Mouse (Mus musculus) CD4-positive naive resting alpha-beta T cell, adult 57 days (primary cell): ENCODE results near the gene BC048679. TPM values are rescaled to one million over a fixed set of nuclear protein-coding genes. Genes with fewer than 3 reads are reported as not detected.

Source experiments
- total RNA-seq: library from RNA; stranded (reverse); gene quantifications from one replicate; pipeline ENCODE4 v1.2.4, GENCODE M21; 2023

Gene BC048679
- not detected for total RNA-seq

DNA sequence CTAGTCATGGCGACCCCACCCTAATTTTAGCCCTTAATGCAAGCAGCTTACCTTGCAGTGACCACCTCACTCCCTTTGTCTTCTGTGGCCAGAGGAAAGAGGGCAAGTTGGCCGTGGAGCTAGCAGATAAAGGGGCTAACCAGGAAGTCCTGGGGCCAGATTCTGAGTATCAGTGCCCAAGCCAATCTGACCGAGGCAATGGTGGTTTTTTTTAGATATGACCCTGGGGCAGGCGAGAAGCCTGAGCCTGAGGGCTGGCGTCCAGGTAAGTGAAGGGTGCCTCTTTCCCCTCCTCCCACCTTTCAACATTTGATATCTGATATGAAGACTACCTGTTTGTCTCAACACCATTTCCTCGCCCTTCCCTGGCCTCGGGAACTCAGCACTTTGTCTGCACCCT is at the start of gene BC048679:
BC048679 (minus strand) TSS at position 101 of the 400 bp plus-strand sequence.

GRCm38 (mm10) chr7:81493331-81494021 is 4.6 kb downstream of the BC048679 start, which contains the start of gene Ap3b2:
Gene Ap3b2 (minus strand): TSS chr7:81493925.

DNA sequence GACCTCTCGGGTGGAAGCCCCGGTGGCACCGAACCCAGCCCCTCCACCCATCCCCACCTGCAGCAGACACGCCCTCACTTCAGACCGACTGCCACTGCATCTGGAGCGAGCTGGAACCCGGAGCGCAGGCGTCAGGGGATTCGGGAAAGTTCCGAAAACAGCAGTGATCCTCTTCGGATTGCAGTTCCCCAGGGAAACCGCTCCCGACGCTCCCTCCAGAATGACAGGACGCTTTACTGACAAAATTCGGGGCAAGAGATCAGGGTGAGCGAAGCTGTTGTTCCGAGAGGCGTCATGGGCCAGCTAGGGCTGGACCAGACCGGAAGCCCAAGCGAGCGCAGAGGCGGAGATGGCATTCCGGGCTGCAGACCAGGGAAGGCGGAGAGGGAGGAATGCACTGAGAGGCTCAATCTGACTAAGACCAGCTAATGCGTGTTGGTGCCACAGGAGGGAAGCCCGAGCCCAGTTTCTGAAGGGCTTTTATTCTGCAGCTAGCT is 42.9 kb downstream of the BC048679 start, which contains the start of gene Cpeb1:
Cpeb1 (minus strand) TSS at position 311 of the 497 bp plus-strand sequence.

Other genes starting within 250 kb of the BC048679 start
- 2,525 TPM for gene Rps17, start 153.0 kb downstream of the BC048679 start, total RNA-seq
- not detected for gene Cpeb1, start 42.8 kb downstream of the BC048679 start, total RNA-seq
- not detected for gene Ap3b2, start 4.4 kb downstream of the BC048679 start, total RNA-seq
- gene Fsd2, start 68.7 kb upstream of the BC048679 start, total RNA-seq = 1.2 TPM
- 33.9 TPM for gene Whamm, start 73.0 kb upstream of the BC048679 start, total RNA-seq
- gene Homer2, start 209.2 kb upstream of the BC048679 start, total RNA-seq = not detected